Mouse (Mus musculus): ENCODE data around the gene Map3k9.

The Map3k9 gene

DNA sequence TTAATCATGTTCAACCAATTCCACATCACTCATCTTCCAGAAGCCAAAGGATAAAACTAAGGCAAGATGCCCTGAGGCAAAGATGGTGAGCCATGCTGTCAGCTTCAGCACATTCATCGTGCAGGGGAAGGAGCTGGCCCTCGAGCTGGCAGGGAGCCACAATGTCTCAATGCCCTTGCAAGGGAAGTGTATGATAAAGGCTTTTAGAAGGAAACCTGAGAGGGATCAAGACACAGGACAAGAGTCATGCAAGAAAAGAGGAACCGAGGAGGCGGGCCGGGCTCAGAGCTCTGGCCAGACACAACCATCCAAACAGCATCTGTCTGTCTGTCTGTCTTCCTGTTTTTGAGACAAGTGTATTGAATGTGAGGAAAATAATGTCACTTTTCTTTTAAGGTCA, 61.8 kb downstream of the Map3k9 start:
- no peak for DNase-seq (ENCODE audit: extremely low read depth, low read depth, low spot score)

DNA sequence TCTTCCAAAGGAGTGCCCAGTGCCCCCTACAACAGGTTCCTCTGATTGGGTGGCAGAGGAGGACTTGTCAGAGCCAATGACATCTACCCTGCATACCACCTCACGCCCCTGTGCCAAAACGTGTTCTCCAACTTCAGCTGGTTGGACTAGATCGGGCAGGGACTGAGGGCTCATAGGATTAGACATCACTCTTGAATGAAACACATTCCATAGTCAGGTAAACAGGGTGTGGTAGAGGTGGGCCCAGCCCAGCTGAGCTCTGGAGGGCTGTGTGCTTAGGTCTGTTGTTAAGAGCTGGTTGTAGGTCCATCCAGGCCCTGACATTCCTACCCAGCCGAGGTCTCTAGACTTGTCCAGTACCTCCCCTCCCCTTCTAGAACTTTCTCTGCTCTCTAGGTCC, 68.4 kb downstream of the Map3k9 start:
- DNase-seq (ENCODE audit: extremely low read depth, low read depth, low spot score): no peak

DNA sequence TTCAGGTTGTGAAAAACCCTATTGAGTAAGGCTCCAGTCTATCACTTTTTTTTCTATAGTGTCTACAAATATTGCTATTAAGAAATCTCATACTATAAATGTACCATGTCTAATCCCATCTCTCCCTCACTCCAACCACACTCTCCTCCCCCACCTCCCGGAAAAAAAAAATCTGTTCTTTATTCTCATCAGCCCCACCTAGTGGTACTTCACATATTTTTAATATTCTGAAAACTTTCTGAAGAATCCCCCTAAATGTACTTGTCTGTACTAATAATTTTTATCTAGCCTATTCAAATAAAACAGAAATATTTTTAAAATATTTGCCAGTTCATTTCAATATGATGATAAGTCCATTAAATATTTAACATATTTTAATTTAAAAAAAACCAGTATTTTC, 78.1 kb downstream of the Map3k9 start:
- DNase-seq (ENCODE audit: extremely low read depth, low read depth, low spot score): no peak

DNA sequence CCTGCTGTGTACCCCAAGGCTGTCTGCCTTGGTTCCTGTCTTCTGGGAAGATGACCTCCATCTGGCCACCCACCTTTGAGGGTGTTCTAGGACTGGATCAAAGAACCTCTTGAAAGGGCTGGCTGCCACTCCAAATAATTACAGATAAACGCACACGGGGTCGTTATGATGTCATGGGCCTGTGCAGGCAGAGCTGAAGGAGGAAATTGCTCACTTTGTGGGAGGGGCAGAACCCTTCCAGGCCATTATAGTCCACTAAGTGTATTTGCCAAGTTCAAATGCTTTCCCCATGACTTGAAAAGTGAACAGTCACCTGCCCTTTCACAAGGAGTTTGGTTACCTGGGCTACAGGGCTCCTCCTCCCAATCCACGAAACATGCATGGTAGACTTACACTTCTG, 83.0 kb downstream of the Map3k9 start:
- DNase-seq (ENCODE audit: extremely low read depth, low read depth, low spot score): no peak

DNA sequence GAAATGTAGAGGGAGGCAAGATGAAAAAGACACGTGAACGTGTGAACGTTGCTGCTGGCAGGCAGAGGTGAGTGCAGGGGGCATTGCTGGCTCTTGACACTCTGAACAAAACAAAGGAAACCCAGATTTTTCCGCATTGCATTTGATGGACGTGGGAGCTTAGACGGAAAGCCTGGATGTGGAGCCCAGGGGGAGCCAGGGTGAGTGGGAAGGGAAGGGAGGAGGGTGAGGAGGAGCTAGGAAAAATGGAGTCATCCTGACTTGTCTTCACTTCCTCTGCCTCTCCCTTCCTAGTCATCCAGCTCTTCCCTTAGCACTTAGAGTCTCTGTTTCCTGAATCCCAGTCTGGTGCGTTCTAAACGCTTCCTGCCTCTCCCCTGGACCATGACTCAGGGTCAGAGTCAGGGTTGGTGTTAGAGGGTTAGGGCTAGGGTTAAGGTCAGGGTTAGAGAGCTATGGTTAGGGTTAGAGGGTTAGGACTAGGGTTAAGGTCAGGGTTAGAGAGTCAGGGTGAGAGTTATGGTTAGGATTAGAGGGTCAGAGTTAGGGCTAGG, 89.7 kb downstream of the Map3k9 start:
- no peak for DNase-seq (ENCODE audit: extremely low read depth, low read depth, low spot score)

DNA sequence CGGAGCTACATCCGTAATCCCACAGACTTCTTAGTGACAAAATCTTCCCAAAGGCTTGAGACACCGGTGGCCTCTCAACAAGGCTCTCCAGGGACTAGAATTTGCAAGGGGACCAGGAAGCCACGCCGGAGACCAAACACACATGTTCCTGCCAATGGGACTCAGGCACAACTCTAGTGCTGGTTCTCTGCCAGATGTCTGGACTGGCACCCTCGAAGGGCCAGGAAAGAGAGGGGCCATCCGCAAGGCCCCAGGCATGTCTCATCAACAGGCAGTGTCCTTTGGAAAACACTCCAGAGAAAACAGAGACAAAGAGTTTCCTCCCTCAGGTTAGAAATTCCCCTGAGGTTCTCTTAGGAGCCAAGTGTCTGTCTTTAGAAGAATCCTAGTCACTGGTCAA, 90.2 kb downstream of the Map3k9 start:
- DNase-seq (ENCODE audit: extremely low read depth, low read depth, low spot score): no peak

DNA sequence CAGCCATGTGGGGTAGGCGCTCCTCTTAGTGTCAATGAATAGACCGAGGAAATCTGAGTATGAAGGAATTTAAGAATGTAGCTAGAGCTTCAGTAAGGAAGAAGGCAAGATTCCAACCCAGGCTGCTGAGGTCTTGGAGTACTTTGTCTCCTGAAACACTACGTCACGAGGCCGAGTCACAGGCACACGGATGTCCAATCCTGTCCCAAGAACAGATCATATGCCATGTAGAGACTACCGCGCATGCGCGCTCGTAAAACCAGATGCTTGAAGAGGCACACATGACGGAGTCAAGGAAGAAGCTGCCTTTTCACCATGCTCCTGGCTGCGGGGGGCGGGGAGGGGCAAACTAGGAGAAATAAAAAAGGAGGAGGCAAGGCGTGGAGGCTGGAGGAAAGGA, 90.9 kb downstream of the Map3k9 start:
- no peak for DNase-seq (ENCODE audit: extremely low read depth, low read depth, low spot score)

DNA sequence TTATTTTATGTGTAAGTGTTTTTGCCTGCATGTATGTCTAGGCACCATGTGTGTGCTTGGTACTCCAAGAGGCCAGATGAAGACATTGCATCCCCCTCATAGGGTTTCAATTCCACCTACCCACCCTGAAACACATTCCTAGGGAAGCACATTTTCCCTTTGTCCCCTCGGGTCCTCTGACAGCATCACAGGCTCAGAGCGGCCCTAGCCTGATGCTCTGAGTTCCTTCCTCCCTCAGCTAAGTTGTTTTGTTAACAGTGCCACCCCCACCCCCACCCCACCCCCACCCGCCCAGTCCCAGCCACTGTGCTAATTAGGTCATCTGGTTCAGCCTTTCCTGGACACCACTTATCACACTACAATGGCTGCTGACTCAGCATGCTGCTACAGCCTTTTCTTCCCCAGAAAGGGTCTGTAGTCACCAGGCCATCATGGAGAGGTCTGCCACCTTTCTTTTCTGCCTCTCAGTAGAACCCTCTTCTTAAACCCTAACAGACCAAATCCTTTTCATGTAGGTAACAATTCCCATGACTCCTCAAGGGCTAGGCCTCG, 91.4 kb downstream of the Map3k9 start:
- no peak for DNase-seq (ENCODE audit: extremely low read depth, low read depth, low spot score)

DNA sequence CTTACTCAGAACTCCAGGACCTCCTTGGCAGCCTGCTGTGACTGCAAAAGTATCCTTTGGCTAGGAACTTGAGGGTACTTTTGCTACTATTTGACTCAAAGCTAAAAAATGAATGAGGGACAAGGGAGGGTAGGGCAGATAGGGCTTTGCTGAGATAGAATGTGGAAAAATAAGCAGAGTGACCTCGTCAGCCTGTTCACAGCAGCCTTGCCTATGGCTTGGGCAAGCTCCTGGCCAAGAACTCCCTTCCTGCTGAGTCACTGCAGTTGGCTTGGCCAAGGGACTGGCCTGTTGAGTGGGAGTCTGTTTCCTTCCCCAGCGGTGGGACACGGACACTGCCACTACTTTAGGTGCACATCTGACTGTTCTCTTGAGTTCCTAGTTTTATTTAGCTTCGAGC, 92.4 kb downstream of the Map3k9 start:
- DNase-seq (ENCODE audit: extremely low read depth, low read depth, low spot score): no peak

DNA sequence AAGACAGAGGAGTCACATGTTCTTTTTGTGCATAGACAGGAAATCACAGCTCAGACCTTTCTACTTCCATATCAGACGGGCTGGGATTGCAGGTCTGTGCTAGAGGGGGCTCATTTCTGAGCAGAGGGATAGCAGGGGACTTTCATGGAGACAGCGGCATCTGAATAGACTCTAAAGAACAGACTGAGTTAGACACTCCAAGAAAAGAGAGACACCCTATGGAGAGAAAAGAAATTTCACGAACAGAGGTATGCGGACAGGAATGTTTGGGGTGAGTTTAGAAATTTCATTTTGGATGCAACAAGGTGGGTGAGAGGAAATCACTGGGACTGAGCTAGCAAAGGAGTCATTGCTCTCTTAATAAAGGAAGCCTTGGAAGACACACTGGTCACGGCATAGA, 93.1 kb downstream of the Map3k9 start:
- no peak for DNase-seq (ENCODE audit: extremely low read depth, low read depth, low spot score)

DNA sequence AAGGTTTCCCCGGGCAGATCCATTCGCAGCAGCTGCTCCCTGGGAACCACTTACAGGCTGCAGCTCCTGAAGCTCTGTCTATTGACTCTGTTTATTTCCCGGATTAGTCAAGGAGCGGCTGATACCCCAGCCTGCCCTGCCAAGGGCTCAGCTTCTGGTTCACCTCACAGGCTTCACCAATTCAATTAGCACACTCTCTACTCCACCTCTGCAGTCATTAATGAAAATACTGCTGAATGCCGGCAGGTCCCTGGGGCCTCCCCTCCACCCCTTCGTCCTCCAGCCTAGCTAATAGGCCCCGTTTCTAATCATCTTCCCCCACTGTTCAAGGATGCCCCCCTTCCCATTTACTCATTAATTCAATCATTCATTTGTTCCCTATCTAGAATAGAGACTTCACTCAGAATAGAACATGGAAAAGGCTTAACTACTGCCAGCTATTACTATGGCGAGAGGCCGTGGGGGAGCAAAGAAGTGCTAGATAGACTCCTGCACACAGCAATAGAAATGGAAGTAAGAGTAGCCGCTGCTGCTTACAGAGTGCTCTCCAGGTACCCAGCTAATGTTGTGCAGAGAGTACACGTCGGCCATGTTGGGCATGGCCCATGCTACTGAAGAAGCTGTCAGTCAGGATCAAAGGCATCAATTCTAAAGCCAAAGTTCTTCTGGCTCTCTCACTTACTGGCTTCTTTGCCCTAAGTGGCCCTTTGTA, 94.4 kb downstream of the Map3k9 start:
- DNase-seq (ENCODE audit: extremely low read depth, low read depth, low spot score): no peak

DNA sequence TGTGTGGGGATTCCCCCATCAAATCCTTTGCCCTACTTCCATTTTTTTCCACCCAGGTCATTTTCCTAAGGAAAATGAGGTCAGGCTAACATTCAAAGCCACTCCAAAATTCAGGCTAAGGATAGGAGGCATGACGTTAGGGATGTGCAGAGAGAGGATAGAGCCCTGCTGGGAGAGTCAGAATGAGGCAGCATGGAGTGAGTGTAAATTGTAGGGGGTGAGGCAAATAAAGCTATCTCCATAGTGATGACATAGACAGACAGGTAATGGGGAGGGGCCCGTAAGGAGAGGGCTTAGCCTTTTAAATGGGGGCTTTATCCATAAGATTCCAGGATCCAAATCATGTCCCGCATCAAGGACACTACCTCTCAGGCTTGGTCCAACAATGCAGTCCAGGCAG, 95.0 kb downstream of the Map3k9 start:
- no peak for DNase-seq (ENCODE audit: extremely low read depth, low read depth, low spot score)

DNA sequence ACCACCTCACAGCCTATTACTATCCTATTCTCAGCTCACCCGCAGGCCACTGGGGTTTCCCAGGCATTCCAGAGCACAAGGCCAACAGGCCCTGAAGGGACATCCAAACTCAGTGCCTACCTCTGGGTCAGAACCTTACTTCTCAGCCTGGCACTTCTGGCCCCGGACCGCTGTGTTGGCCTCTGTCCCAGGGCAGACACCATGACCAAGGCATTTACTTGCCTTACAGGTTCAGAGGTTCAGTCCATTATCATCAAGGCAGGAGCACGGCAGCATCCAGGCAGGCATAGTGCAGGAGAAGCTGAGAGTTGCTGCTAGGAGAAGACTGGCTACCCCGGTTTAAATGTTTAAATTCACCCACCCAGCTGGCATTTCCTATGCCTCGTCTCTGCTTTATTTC, 96.9 kb downstream of the Map3k9 start:
- DNase-seq (ENCODE audit: extremely low read depth, low read depth, low spot score): no peak

DNA sequence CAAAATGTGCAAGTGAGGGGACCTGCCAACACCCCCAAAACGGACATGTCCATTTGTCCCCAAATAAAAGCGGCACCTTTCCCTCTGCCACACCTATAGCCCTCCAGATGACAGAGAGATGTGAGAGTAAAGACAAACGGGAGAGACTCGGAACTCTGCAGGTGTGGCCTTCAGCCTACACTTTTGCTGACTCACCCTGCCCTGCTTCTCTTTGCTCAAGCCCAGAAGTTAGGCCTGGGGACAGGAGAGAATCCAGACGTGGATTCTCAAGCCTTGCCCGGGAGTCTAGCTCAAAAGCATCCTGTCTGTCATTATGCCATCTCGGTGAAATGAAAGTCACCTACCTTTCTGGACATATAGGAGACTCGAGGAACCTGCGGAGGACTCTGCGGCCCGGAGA, 97.6 kb downstream of the Map3k9 start:
- DNase-seq (ENCODE audit: extremely low read depth, low read depth, low spot score): no peak

DNA sequence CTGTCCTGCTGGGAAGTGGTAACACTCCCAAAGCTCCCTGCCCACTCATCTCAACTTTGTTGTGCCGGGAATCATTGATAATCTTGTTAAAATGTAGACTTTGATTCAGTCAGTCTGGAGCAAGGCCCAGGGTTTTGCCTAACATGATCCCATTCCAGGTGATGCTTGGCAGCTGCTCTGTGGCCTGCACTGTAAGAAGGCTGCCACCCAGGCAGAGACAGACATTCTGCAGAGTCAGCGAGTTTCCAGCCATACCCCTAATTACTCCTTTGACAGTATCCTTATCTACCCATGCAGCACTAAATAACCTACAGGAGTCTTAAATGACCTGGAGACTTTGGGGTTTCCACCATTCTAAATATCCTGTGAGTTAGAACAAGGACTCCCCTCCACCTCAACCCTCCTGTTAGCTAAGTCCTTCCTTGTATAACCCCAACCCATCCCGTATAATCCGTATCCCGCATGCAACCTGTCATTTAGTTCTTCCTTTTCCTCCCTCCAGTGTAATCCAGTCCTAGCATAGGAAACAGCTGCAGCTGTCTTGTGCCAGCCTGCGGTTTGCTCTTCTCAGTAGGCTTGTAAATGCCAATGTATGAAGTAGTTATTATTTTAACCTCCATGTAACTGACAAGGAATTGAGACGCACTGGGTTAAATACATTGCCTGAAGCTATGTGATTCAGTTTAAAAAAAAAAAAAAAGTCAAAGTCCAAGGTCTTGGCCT, 101.0 kb downstream of the Map3k9 start:
- DNase-seq (ENCODE audit: extremely low read depth, low read depth, low spot score): no peak

DNA sequence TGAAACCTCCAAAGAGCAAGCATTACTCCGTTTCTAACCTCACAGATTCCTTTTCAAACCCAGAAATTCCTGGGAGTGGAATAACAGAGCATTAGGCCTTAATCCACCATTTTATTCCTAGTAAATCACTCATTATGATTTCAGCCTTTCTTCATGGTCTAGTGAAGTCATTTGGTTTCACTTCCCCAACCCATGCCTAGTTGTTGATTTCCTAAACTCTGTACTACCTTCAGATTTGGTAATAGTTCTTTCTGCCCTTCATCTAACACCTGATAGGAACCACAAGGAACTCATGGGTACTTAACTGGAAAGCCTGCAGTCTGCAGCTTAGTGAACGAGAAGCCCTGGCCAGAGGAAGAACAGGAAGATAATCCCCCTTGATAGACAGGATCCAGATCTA, 105.4 kb downstream of the Map3k9 start:
- no peak for DNase-seq (ENCODE audit: extremely low read depth, low read depth, low spot score)

Data from fat pad, adult 2 months (tissue).